Mouse (Mus musculus): Measurements from ENCODE around the gene 2810408A11Rik.

- TF ChIP-seq EP300 (IDR thresholded peaks at IDR 0.05; ENCODE audit: low read depth) (no peak), CTCF (IDR thresholded peaks at IDR 0.05; ENCODE audit: low read depth) (no peak)
Measured at GRCm38 (mm10) chr11:69879711-69880110, 21.1 kb downstream of the 2810408A11Rik start.

Data from liver, postnatal 0 days (tissue).